Mouse (Mus musculus) liver, adult 2 months (tissue): ENCODE results near the gene Pheta2.

Experiments
- CTCF ChIP-seq: fragments of 200-500 bp; IDR thresholded peaks from 2 replicates; pipeline ENCODE4 v1.5.1; 2011; ENCODE audit warnings: low read depth, low read length, control low read depth
- POLR2A ChIP-seq: fragments of 200-500 bp; IDR thresholded peaks from 2 replicates; pipeline ENCODE4 v1.6.1; 2011; ENCODE audit warnings: low read length, control low read depth; ENCODE audit not compliant: insufficient read depth; ENCODE audit errors: extremely low read depth

DNA sequence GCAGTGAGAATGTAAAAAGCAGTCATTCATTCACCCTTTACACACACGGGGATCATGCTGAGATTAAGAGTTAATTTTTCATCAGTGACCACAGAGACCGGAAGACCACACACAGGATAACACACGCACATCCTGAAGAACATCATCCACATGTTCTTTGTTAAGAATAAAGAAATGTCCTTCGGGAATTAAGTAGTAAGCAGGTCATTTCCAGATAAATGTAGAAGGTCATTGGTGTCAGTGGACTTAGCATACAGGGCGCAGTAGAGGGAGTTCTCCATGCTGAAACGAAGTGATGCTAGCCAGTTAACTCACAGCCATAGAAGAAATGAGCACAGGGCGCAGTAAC lies 41.9 kb downstream of the Pheta2 start:
- TF ChIP-seq CTCF (no peak), POLR2A (no peak)
